Mouse (Mus musculus): Measurements from ENCODE around the gene Pamr1. TPM values are rescaled to one million over a fixed set of nuclear protein-coding genes. Genes with fewer than 3 reads are reported as not detected.

Pamr1 gene
- polyA plus RNA-seq, 1 experiment from 2014 or later: 23.9 TPM

GRCm38 (mm10) chr2:102681351-102681750 lies 131.5 kb downstream of the Pamr1 start:
- ATAC-seq (ENCODE audit: low FRiP score, low TSS enrichment): no peak
- no peaks in the 10 kb centered on the region; the same call in 1 of the 2 replicates for H3K4me1 ChIP-seq (ENCODE audit: control insufficient read depth, insufficient read depth, low read length)
- H3K36me3 ChIP-seq (ENCODE audit: control insufficient read depth, insufficient read depth, low read length): no peaks in the 10 kb centered on the region
- no peaks in the 10 kb centered on the region for H3K9me3 ChIP-seq (ENCODE audit: control insufficient read depth, low read length)
- no peak overlapping the region for H3K27ac ChIP-seq (ENCODE audit: low read depth, low read length)
- H3K27me3 ChIP-seq (ENCODE audit: control insufficient read depth, insufficient read depth, low read length): no peaks in the 10 kb centered on the region
- H3K4me2 ChIP-seq (replicated peaks; ENCODE audit: low read depth, low read length): no peak overlapping the region
- 32% methylated on average over 7 of the region's 7 CpGs for WGBS
- H3K9ac ChIP-seq (ENCODE audit: low read depth, low read length): no peak overlapping the region
- H3K4me3 ChIP-seq (ENCODE audit: low read length): no peak overlapping the region

- no peak overlapping the region for H3K27ac ChIP-seq (ENCODE audit: low read depth, low read length)
- H3K4me1 ChIP-seq (ENCODE audit: control insufficient read depth, insufficient read depth, low read length): no peaks in the 10 kb centered on the region; the same call in 1 of the 2 replicates
- 56% methylated on average over 5 of the region's 5 CpGs for WGBS
- no peaks in the 10 kb centered on the region for H3K36me3 ChIP-seq (ENCODE audit: control insufficient read depth, insufficient read depth, low read length)
- no peak overlapping the region for H3K4me3 ChIP-seq (ENCODE audit: low read length)
- H3K9me3 ChIP-seq (ENCODE audit: control insufficient read depth, low read length): no peaks in the 10 kb centered on the region
- no peak overlapping the region for H3K4me2 ChIP-seq (replicated peaks; ENCODE audit: low read depth, low read length)
- H3K9ac ChIP-seq (ENCODE audit: low read depth, low read length): no peak overlapping the region
- no peak for ATAC-seq (ENCODE audit: low FRiP score, low TSS enrichment)
- H3K27me3 ChIP-seq (ENCODE audit: control insufficient read depth, insufficient read depth, low read length): no peaks in the 10 kb centered on the region
Observed at GRCm38 (mm10) chr2:102682168-102682567, 132.4 kb downstream of the Pamr1 start.

- WGBS: 85% methylated on average over 7 of the region's 7 CpGs
- no peaks in the 10 kb centered on the region for H3K36me3 ChIP-seq (ENCODE audit: control insufficient read depth, insufficient read depth, low read length)
- no peaks in the 10 kb centered on the region; the same call in 1 of the 2 replicates for H3K4me1 ChIP-seq (ENCODE audit: control insufficient read depth, insufficient read depth, low read length)
- no peak overlapping the region for H3K4me2 ChIP-seq (replicated peaks; ENCODE audit: low read depth, low read length)
- H3K27me3 ChIP-seq (ENCODE audit: control insufficient read depth, insufficient read depth, low read length): no peaks in the 10 kb centered on the region
- no peak overlapping the region for H3K9ac ChIP-seq (ENCODE audit: low read depth, low read length)
- ATAC-seq (ENCODE audit: low FRiP score, low TSS enrichment): no peak
- no peak overlapping the region for H3K27ac ChIP-seq (ENCODE audit: low read depth, low read length)
- H3K9me3 ChIP-seq (ENCODE audit: control insufficient read depth, low read length): no peaks in the 10 kb centered on the region
- H3K4me3 ChIP-seq (ENCODE audit: low read length): no peak overlapping the region
Observed at GRCm38 (mm10) chr2:102685371-102686107, 135.7 kb downstream of the Pamr1 start.

GRCm38 (mm10) chr2:102686108-102686450 lies 136.3 kb downstream of the Pamr1 start:
- H3K36me3 ChIP-seq (ENCODE audit: control insufficient read depth, insufficient read depth, low read length): no peaks in the 10 kb centered on the region
- ATAC-seq (ENCODE audit: low FRiP score, low TSS enrichment): no peak
- no peak overlapping the region for H3K9ac ChIP-seq (ENCODE audit: low read depth, low read length)
- no peak overlapping the region for H3K4me2 ChIP-seq (replicated peaks; ENCODE audit: low read depth, low read length)
- no peaks in the 10 kb centered on the region for H3K9me3 ChIP-seq (ENCODE audit: control insufficient read depth, low read length)
- H3K4me1 ChIP-seq (ENCODE audit: control insufficient read depth, insufficient read depth, low read length): no peaks in the 10 kb centered on the region; the same call in 1 of the 2 replicates
- WGBS: 64% methylated on average over 9 of the region's 9 CpGs
- no peaks in the 10 kb centered on the region for H3K27me3 ChIP-seq (ENCODE audit: control insufficient read depth, insufficient read depth, low read length)
- no peak overlapping the region for H3K27ac ChIP-seq (ENCODE audit: low read depth, low read length)
- H3K4me3 ChIP-seq (ENCODE audit: low read length): no peak overlapping the region

Other genes starting within 250 kb of the Pamr1 start
- gene Trim44, start 142.2 kb upstream of the Pamr1 start, polyA plus RNA-seq (2014; fragmentation: Nextera tagmentation; extraction: Ambion mirVana): 24.4 and 42.5 TPM in 2 replicates
- gene Fjx1, start 97.5 kb upstream of the Pamr1 start, polyA plus RNA-seq (2014; fragmentation: Nextera tagmentation; extraction: Ambion mirVana): 7.8 and 9.9 TPM in 2 replicates
- 0.04 and 0.14 TPM in 2 replicates for gene Slc1a2, start 108.6 kb downstream of the Pamr1 start, polyA plus RNA-seq (2014; fragmentation: Nextera tagmentation; extraction: Ambion mirVana)